Mouse (Mus musculus) heart, embryonic 12.5 days (tissue): Measurements from ENCODE around the gene Tenm3. TPM values are rescaled to one million over a fixed set of nuclear protein-coding genes. Genes with fewer than 3 reads are reported as not detected.

Experiments
- ATAC-seq: fragments of 200-750 bp; cut with Nextera tagmentation; 2 replicates; pipeline ENCODE4 v1.8.0; 2017; ENCODE audit warnings: moderate TSS enrichment, moderate library complexity; ENCODE audit not compliant: insufficient number of reproducible peaks, low FRiP score
- H3K27ac ChIP-seq: fragments of 300-500 bp; sonication (generic); 2 replicates; pipeline ENCODE4 v1.5.1; 2016; ENCODE audit warnings: mild to moderate bottlenecking, moderate library complexity; ENCODE audit not compliant: poor library complexity, severe bottlenecking
- H3K27me3 ChIP-seq: fragments of 300-500 bp; sonication (generic); replicated peaks from 2 replicates; pipeline ENCODE4 v1.6.1; 2016; ENCODE audit warnings: mild to moderate bottlenecking, moderate library complexity
- H3K36me3 ChIP-seq: fragments of 300-500 bp; sonication (generic); 2 replicates; pipeline ENCODE4 v1.6.1; 2016; ENCODE audit warnings: mild to moderate bottlenecking, moderate library complexity
- H3K4me1 ChIP-seq: fragments of 300-500 bp; sonication (generic); replicated peaks from 2 replicates; pipeline ENCODE4 v1.6.1; 2016; ENCODE audit warnings: mild to moderate bottlenecking
- H3K4me2 ChIP-seq: fragments of 300-500 bp; sonication (generic); 2 replicates; pipeline ENCODE4 v1.6.1; 2016; ENCODE audit warnings: mild to moderate bottlenecking, moderate library complexity
- H3K4me3 ChIP-seq: fragments of 300-500 bp; sonication (generic); 2 replicates; pipeline ENCODE4 v1.5.1; 2016; ENCODE audit warnings: mild to moderate bottlenecking
- H3K9ac ChIP-seq: fragments of 300-500 bp; sonication (generic); 2 replicates; pipeline ENCODE4 v1.6.1; 2016; ENCODE audit warnings: mild to moderate bottlenecking, moderate library complexity
- H3K9me3 ChIP-seq: fragments of 300-500 bp; sonication (generic); replicated peaks from 2 replicates; pipeline ENCODE4 v1.6.1; 2016; ENCODE audit warnings: mild to moderate bottlenecking, moderate library complexity
- WGBS: fragments of 180-500 bp; shearing (Covaris S2); methylation state at CpG from one replicate; pipeline ENCODE4 v1.1.7; 2016; 5-methylcytosine and 5-hydroxymethylcytosine counted together
- polyA plus RNA-seq: library from polyadenylated mRNA; unstranded; fragments of >200 nt; fragmentation: Nextera tagmentation; extraction: Ambion mirVana; gene quantifications from 2 replicates; pipeline ENCODE4 v1.2.1, GENCODE M21; 2016

Tenm3 gene
- polyA plus RNA-seq, 1 experiment from 2014 or later = 15.2 TPM

GRCm38 (mm10) chr8:48490635-48491165 is 353.1 kb downstream of the Tenm3 start:
- Histone ChIP-seq H3K4me3 (no peak overlapping the region), H3K4me2 (no peak overlapping the region), H3K27ac (no peak overlapping the region), H3K27me3 (no peaks in the 10 kb centered on the region), H3K9ac (no peak overlapping the region), H3K36me3 (no peaks in the 10 kb centered on the region), H3K4me1 (peaks cover 9% of the 10 kb centered on the region), H3K9me3 (no peaks in the 10 kb centered on the region)
- ATAC-seq = no peak
- 78% methylated on average over 6 of the region's 6 CpGs for WGBS

DNA sequence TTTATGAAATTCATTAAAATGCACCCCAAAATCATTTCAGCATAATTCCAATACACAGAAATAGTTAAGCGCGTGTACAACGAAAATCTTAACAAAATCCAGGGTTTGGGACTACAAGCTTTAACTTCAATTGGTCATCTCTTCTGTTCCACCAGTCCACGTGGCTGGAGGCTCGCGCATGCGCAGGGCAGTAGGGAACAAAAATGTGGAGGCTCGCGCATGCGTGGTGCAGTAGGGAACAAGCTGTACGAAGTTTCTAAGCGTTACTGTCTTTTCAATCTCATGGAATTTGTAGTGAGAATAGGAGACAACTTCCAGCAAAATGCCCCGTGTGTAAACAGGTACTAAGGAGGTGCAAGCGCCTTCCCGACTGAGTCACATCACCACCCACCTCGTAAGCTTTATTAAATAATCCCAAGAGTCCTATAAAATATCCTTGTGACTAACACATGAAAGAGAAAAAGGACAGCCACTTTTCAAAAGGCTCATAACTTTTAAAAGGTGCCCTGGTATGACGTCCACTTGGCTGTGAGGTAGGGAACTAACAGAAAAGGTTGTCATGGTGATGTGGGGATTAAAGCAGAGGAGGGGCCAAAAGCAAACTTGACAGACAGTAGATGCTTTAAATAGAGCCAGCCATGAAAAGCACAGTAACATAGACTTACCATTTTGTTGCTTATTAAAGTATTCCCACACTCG is 353.7 kb downstream of the Tenm3 start:
- 82% methylated on average over 18 of the region's 18 CpGs for WGBS
- no peak for ATAC-seq
- Histone ChIP-seq H3K4me1 (peaks cover 9% of the 10 kb centered on the region), H3K36me3 (no peaks in the 10 kb centered on the region), H3K27ac (no peak overlapping the region), H3K9me3 (no peaks in the 10 kb centered on the region), H3K4me3 (no peak overlapping the region), H3K4me2 (no peak overlapping the region), H3K27me3 (no peaks in the 10 kb centered on the region), H3K9ac (no peak overlapping the region)

- Histone ChIP-seq H3K4me3 (no peak overlapping the region), H3K36me3 (no peaks in the 10 kb centered on the region), H3K9ac (no peak overlapping the region), H3K4me2 (no peak overlapping the region), H3K27ac (no peak overlapping the region), H3K4me1 (peaks cover 9% of the 10 kb centered on the region), H3K27me3 (no peaks in the 10 kb centered on the region), H3K9me3 (no peaks in the 10 kb centered on the region)
- ATAC-seq = no peak
- WGBS = 63% methylated on average over 4 of the region's 4 CpGs
Observed at GRCm38 (mm10) chr8:48489417-48489816, 354.3 kb downstream of the Tenm3 start.

GRCm38 (mm10) chr8:48488809-48489208 is 354.9 kb downstream of the Tenm3 start:
- ATAC-seq = no peak
- H3K9ac ChIP-seq = no peak overlapping the region
- H3K27me3 ChIP-seq = no peaks in the 10 kb centered on the region
- no peaks in the 10 kb centered on the region for H3K36me3 ChIP-seq
- 71% methylated on average over 7 of the region's 7 CpGs for whole genome bisulfite sequencing
- no peak overlapping the region for H3K27ac ChIP-seq
- peaks cover 9% of the 10 kb centered on the region for H3K4me1 ChIP-seq
- H3K9me3 ChIP-seq = no peaks in the 10 kb centered on the region
- H3K4me2 ChIP-seq = no peak overlapping the region
- H3K4me3 ChIP-seq = no peak overlapping the region

- H3K4me3 ChIP-seq = no peak overlapping the region
- H3K27me3 ChIP-seq = no peaks in the 10 kb centered on the region
- 82% methylated on average over 5 of the region's 5 CpGs for WGBS
- H3K36me3 ChIP-seq = no peaks in the 10 kb centered on the region
- no peak for ATAC-seq
- H3K4me2 ChIP-seq = no peak overlapping the region
- H3K9ac ChIP-seq = no peak overlapping the region
- peaks cover 7% of the 10 kb centered on the region; the same call in 1 of the 2 replicates for H3K4me1 ChIP-seq
- no peak overlapping the region for H3K27ac ChIP-seq
- no peaks in the 10 kb centered on the region for H3K9me3 ChIP-seq
Observed at GRCm38 (mm10) chr8:48484143-48484542, 359.6 kb downstream of the Tenm3 start.

GRCm38 (mm10) chr8:48481709-48482671 is 361.8 kb downstream of the Tenm3 start:
- no peak overlapping the region for H3K27ac ChIP-seq
- peak overlapping the region; percentile 54 for H3K4me2 ChIP-seq
- no peaks in the 10 kb centered on the region for H3K27me3 ChIP-seq
- H3K9ac ChIP-seq = no peak overlapping the region
- peak overlapping the region; percentile 25; the same call in 1 of the 2 replicates for H3K4me3 ChIP-seq
- H3K36me3 ChIP-seq = no peaks in the 10 kb centered on the region
- 0 out of 2 replicates have a peak, but pooled peaks cover 2% of the 10 kb centered on the region for H3K4me1 ChIP-seq
- 67% methylated on average over 33 of the region's 33 CpGs for WGBS
- ATAC-seq = no peak
- H3K9me3 ChIP-seq = no peaks in the 10 kb centered on the region

DNA sequence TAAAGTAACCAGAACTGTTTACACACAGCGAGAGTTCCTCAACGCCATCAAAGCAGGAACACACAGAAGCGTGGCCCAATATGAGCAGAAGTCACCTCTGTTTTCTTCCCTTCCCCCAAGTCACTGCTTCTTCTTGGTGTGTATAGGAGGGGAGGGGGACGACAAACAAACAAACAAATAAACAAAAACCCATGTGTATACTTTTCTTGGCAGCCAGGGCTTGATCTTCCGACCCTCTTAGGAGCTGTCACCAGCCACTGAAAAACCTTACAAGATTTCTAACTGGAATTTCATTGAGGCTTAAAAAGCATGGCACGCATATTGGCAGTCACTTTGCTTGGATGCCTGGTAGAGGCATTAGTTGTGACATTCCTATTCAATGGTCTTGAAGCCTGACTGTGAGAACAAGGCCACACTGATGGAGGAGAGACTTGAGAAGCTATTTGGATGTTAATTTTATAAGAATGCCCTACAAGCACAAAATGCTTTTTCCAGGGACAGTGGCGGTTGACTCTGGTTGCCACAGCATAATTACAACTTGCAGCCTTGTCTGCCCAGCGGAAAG is 366.3 kb downstream of the Tenm3 start:
- Histone ChIP-seq H3K4me2 (no peak overlapping the region), H3K9me3 (no peaks in the 10 kb centered on the region), H3K27ac (no peak overlapping the region), H3K9ac (no peak overlapping the region), H3K4me3 (no peak overlapping the region), H3K27me3 (no peaks in the 10 kb centered on the region), H3K36me3 (no peaks in the 10 kb centered on the region), H3K4me1 (peaks cover 20% of the 10 kb centered on the region)
- ATAC-seq = no peak
- 71% methylated on average over 8 of the region's 8 CpGs for WGBS

DNA sequence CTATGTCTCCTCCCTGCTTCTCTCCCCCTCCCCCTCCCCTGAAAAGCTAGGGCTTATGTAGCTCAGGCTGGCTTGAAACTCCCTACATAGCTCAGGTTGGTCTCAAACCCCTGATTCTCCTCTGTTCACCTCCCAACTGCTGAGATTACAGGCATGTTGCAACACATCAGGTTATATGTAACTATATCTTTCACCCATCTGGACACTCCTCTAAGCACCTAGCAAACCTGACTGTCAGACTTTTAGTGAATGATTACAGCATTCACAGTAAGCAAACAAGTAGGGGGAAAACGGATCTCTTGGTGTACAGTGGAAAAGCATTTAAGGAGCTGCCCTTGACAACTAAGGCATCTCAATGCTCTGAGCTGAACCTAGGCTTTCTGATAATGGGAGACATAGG is 366.9 kb downstream of the Tenm3 start:
- no peak for ATAC-seq
- no peak overlapping the region for H3K4me2 ChIP-seq
- no peak overlapping the region for H3K9ac ChIP-seq
- peaks cover 17% of the 10 kb centered on the region for H3K4me1 ChIP-seq
- H3K27me3 ChIP-seq = no peaks in the 10 kb centered on the region
- H3K9me3 ChIP-seq = no peaks in the 10 kb centered on the region
- H3K27ac ChIP-seq = no peak overlapping the region
- WGBS = 69% methylated on average over 1 of the region's 1 CpGs
- H3K4me3 ChIP-seq = no peak overlapping the region
- no peaks in the 10 kb centered on the region for H3K36me3 ChIP-seq

GRCm38 (mm10) chr8:48467633-48468032 is 376.1 kb downstream of the Tenm3 start:
- H3K36me3 ChIP-seq = no peaks in the 10 kb centered on the region
- no peak for ATAC-seq
- H3K4me2 ChIP-seq = no peak overlapping the region
- H3K4me3 ChIP-seq = no peak overlapping the region
- H3K9ac ChIP-seq = no peak overlapping the region
- no peak overlapping the region for H3K27ac ChIP-seq
- 0 out of 2 replicates have a peak, but pooled peaks cover 3% of the 10 kb centered on the region for H3K9me3 ChIP-seq
- no peaks in the 10 kb centered on the region for H3K27me3 ChIP-seq
- 91% methylated on average over 5 of the region's 5 CpGs for WGBS
- H3K4me1 ChIP-seq = no peaks in the 10 kb centered on the region

DNA sequence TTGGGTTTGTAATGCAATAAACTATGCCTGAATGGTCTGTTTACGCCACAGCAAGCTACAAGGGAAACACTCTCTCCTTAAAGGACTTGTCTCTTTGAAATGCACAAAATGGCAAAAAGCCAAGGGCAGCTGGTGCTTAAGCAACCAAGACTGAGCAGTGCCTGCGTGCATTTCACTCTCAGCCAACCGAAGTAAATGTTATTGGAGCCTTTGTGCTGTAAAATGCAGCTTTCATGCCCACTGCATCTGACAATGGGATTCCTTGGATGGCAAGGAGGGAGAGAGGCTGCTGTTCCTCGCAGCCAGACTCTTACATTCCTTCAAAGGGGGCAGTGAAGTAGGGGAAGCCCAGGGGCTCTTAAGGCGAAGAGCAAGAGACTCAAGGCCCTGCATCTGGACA is 385.4 kb downstream of the Tenm3 start:
- no peaks in the 10 kb centered on the region for H3K36me3 ChIP-seq
- 36% methylated on average over 5 of the region's 5 CpGs for WGBS
- no peak overlapping the region for H3K4me3 ChIP-seq
- H3K4me1 ChIP-seq = peaks cover 8% of the 10 kb centered on the region
- no peaks in the 10 kb centered on the region for H3K27me3 ChIP-seq
- ATAC-seq = no peak
- H3K9ac ChIP-seq = no peak overlapping the region
- H3K27ac ChIP-seq = no peak overlapping the region
- H3K9me3 ChIP-seq = no peaks in the 10 kb centered on the region
- no peak overlapping the region for H3K4me2 ChIP-seq
